Mouse (Mus musculus) MEL (cell line): ENCODE measurements at regions not wholly inside any gene's neighbourhood (a gene's known extent, or its start where the extent isn't known, plus 50 kb on each side); places are given as distances from the start of the nearest gene placed in this dataset.

Experiments
- DNase-seq: peaks from one replicate; pipeline ENCODE4 v3.0.0; 2011; ENCODE audit warnings: low read depth, low spot score
- H3K27ac ChIP-seq: 2 replicates; pipeline ENCODE4 v1.5.1; 2012; ENCODE audit warnings: low read depth, mild to moderate bottlenecking, control low read depth, low read length, moderate library complexity; ENCODE audit not compliant: control insufficient read depth
- H3K27me3 ChIP-seq, 2 experiments: fragments of 150-350 bp in 1 of 2; sonication (generic) in 1 of 2; 2 replicates each; pipeline ENCODE4 v1.6.1; 2012; ENCODE audit warnings: low read length in 2 of 2, mild to moderate bottlenecking in 2 of 2, improper control_type of control experiment in 1 of 2, moderate library complexity in 1 of 2; ENCODE audit not compliant: insufficient read depth in 2 of 2, control insufficient read depth in 1 of 2
- H3K36me3 ChIP-seq, 2 experiments: 2 replicates each; pipeline ENCODE4 v1.6.1; 2012 to 2014; ENCODE audit warnings: low read length in 2 of 2, improper control_type of control experiment in 1 of 2, inconsistent platforms in 1 of 2, mild to moderate bottlenecking in 1 of 2; ENCODE audit not compliant: insufficient read depth in 2 of 2, control insufficient read depth in 1 of 2
- H3K4me1 ChIP-seq, 2 experiments: fragments of 150-350 bp in 1 of 2; sonication (generic) in 1 of 2; 2 replicates each; pipeline ENCODE4 v1.6.1; 2012; ENCODE audit warnings: low read length in 2 of 2, improper control_type of control experiment in 1 of 2, mild to moderate bottlenecking in 1 of 2; ENCODE audit not compliant: insufficient read depth in 2 of 2, control insufficient read depth in 1 of 2
- H3K4me3 ChIP-seq, 2 experiments: fragments of 150-350 bp in 1 of 2; sonication (generic) in 1 of 2; 2 replicates each; pipeline ENCODE4 v1.5.1; 2012; ENCODE audit warnings: low read depth in 2 of 2, low read length in 2 of 2, mild to moderate bottlenecking in 2 of 2, moderate library complexity in 2 of 2, control low read depth in 1 of 2, improper control_type of control experiment in 1 of 2; ENCODE audit not compliant: control insufficient read depth in 1 of 2, insufficient read depth in 1 of 2
- H3K79me2 ChIP-seq: 2 replicates; pipeline ENCODE4 v1.6.1; 2012; ENCODE audit warnings: mild to moderate bottlenecking, low read length, moderate library complexity; ENCODE audit not compliant: control insufficient read depth, poor library complexity, insufficient read depth
- H3K9ac ChIP-seq: 2 replicates; pipeline ENCODE4 v1.6.1; 2012; ENCODE audit warnings: low read depth, mild to moderate bottlenecking, control low read depth, low read length, moderate library complexity; ENCODE audit not compliant: control insufficient read depth, poor library complexity, severe bottlenecking
- H3K9me3 ChIP-seq: fragments of 150-350 bp; sonication (generic); replicated peaks from 2 replicates; pipeline ENCODE4 v1.6.1; 2012; ENCODE audit warnings: mild to moderate bottlenecking, low read length, improper control_type of control experiment, moderate library complexity; ENCODE audit not compliant: insufficient read depth
- CHD1 ChIP-seq: IDR thresholded peaks from 2 replicates; pipeline ENCODE4 v1.6.1; 2012; ENCODE audit warnings: low read depth, mild to moderate bottlenecking, inconsistent platforms, low read length, improper control_type of control experiment
- CHD2 ChIP-seq: IDR thresholded peaks from 2 replicates; pipeline ENCODE4 v1.6.1; 2011; ENCODE audit warnings: low read length, improper control_type of control experiment
- CTCF ChIP-seq, 3 experiments: IDR thresholded peaks in 2 of 3; conservative IDR thresholded peaks in 1 of 3; 2 replicates each; pipeline ENCODE4 v1.5.1; 2011 to 2012; ENCODE audit warnings: low read length in 3 of 3, low read depth in 2 of 3, mild to moderate bottlenecking in 2 of 3, improper control_type of control experiment in 1 of 3, inconsistent platforms in 1 of 3, mixed read lengths in 1 of 3, moderate library complexity in 1 of 3; ENCODE audit not compliant: control insufficient read depth in 1 of 3, insufficient read depth in 1 of 3, poor library complexity in 1 of 3, severe bottlenecking in 1 of 3
- E2F4 ChIP-seq: IDR thresholded peaks from 2 replicates; pipeline ENCODE4 v1.6.1; 2011; ENCODE audit warnings: low read depth, low read length, improper control_type of control experiment, borderline replicate concordance
- ELF1 ChIP-seq: IDR thresholded peaks from 2 replicates; pipeline ENCODE4 v1.6.1; 2014; ENCODE audit warnings: low read depth, mild to moderate bottlenecking, inconsistent platforms, low read length, improper control_type of control experiment, moderate library complexity
- EP300 ChIP-seq, 2 experiments: IDR thresholded peaks; 2 replicates each; pipeline ENCODE4 v1.6.1; 2011; ENCODE audit warnings: improper control_type of control experiment in 2 of 2, low read length in 2 of 2, low read depth in 1 of 2, mild to moderate bottlenecking in 1 of 2
- GATA1 ChIP-seq: IDR thresholded peaks from 2 replicates; pipeline ENCODE4 v1.6.1; 2011; ENCODE audit warnings: low read depth, low read length, improper control_type of control experiment
- HCFC1 ChIP-seq: IDR thresholded peaks from 2 replicates; pipeline ENCODE4 v1.6.1; 2012; ENCODE audit warnings: low read depth, mild to moderate bottlenecking, inconsistent platforms, low read length, improper control_type of control experiment, moderate library complexity
- JUND ChIP-seq: IDR thresholded peaks from 2 replicates; pipeline ENCODE4 v1.6.1; 2011; ENCODE audit warnings: low read depth, mild to moderate bottlenecking, improper control_type of control experiment, low read length
- KAT2A ChIP-seq: conservative IDR thresholded peaks from 2 replicates; pipeline ENCODE4 v1.6.1; 2012; ENCODE audit warnings: low read depth, low read length, improper control_type of control experiment, inconsistent platforms
- MEF2A ChIP-seq: IDR thresholded peaks from 2 replicates; pipeline ENCODE4 v1.6.1; 2014; ENCODE audit warnings: low read depth, mild to moderate bottlenecking, inconsistent platforms, low read length, improper control_type of control experiment; ENCODE audit not compliant: poor library complexity, insufficient replicate concordance, severe bottlenecking; ENCODE audit errors: extremely low read depth
- MXI1 ChIP-seq: IDR thresholded peaks from 2 replicates; pipeline ENCODE4 v1.6.1; 2011; ENCODE audit warnings: mild to moderate bottlenecking, low read depth, low read length, improper control_type of control experiment
- MYB ChIP-seq: IDR thresholded peaks from 2 replicates; pipeline ENCODE4 v1.6.1; 2011; ENCODE audit warnings: mild to moderate bottlenecking, low read depth, low read length, improper control_type of control experiment
- MYC ChIP-seq: IDR thresholded peaks from 2 replicates; pipeline ENCODE4 v1.6.1; 2011; ENCODE audit warnings: low read depth, mild to moderate bottlenecking, low read length, improper control_type of control experiment, moderate library complexity
- POLR2A ChIP-seq, 2 experiments: IDR thresholded peaks; 2 replicates each; pipeline ENCODE4 v1.6.1; 2011 to 2012; ENCODE audit warnings: low read length in 2 of 2, mild to moderate bottlenecking in 2 of 2, control low read depth in 1 of 2, improper control_type of control experiment in 1 of 2, low read depth in 1 of 2, moderate library complexity in 1 of 2; ENCODE audit not compliant: control insufficient read depth in 1 of 2, insufficient read depth in 1 of 2, poor library complexity in 1 of 2
- POLR2AphosphoS2 ChIP-seq: IDR thresholded peaks from 2 replicates; pipeline ENCODE4 v1.6.1; 2011; ENCODE audit warnings: low read length, improper control_type of control experiment
- POLR2AphosphoS5 ChIP-seq: IDR thresholded peaks from 2 replicates; pipeline ENCODE4 v1.6.1; 2012; ENCODE audit warnings: low read depth, borderline replicate concordance, mild to moderate bottlenecking, inconsistent platforms, low read length, moderate library complexity, mixed read lengths
- TAL1 ChIP-seq: IDR thresholded peaks from 2 replicates; pipeline ENCODE4 v1.6.1; 2012; ENCODE audit warnings: mild to moderate bottlenecking, inconsistent platforms, low read length, moderate library complexity, mixed read lengths
- UBTF ChIP-seq: IDR thresholded peaks from 2 replicates; pipeline ENCODE4 v1.6.1; 2012; ENCODE audit warnings: low read depth, mild to moderate bottlenecking, inconsistent platforms, low read length, improper control_type of control experiment, moderate library complexity, borderline replicate concordance; ENCODE audit not compliant: insufficient read depth
- USF1 ChIP-seq: IDR thresholded peaks from 2 replicates; pipeline ENCODE4 v1.6.1; 2014; ENCODE audit warnings: low read depth, mild to moderate bottlenecking, inconsistent platforms, low read length, improper control_type of control experiment, moderate library complexity
- USF2 ChIP-seq, 2 experiments: IDR thresholded peaks; 2 replicates each; pipeline ENCODE4 v1.6.1; 2011 to 2012; ENCODE audit warnings: improper control_type of control experiment in 2 of 2, low read length in 2 of 2, borderline replicate concordance in 1 of 2, inconsistent platforms in 1 of 2, low read depth in 1 of 2, mild to moderate bottlenecking in 1 of 2; ENCODE audit not compliant: insufficient read depth in 1 of 2
- ZC3H11A ChIP-seq: IDR thresholded peaks from 2 replicates; pipeline ENCODE4 v1.6.1; 2012; ENCODE audit warnings: low read depth, mild to moderate bottlenecking, inconsistent platforms, low read length, improper control_type of control experiment

DNA sequence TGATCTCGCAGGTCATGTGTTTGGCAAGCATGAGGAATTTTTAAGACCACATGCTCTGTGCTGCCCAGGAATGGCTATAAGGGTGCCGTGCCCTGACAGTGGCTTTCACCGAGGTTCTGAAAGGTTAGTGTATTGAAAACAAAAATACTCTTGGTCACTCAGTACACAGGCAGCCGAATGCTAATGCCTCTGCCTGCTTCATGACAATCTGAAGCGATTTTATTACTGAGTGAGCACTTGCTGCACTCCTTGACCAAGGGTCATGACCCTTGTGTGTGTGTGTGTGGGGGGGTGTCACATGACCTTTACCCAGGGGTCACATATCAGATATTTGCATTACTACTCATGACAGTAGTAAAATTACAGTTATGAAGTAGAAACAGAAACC is 250.8 kb upstream of the Dnajc19 start:
- Histone ChIP-seq H3K9ac (no peak overlapping the region), H3K36me3 (no peaks in the 10 kb centered on the region), H3K4me1 (no peaks in the 10 kb centered on the region), H3K4me3 (no peak overlapping the region), H3K79me2 (no peaks in the 10 kb centered on the region), H3K27ac (no peak overlapping the region), H3K27me3 (no peaks in the 10 kb centered on the region; a peak in 1 of 4 replicates), H3K9me3 (no peaks in the 10 kb centered on the region)
- DNase-seq, result no peak
- TF ChIP-seq MEF2A (no peak), MXI1 (no peak), POLR2AphosphoS2 (no peak), CHD2 (no peak), EP300 (IDR thresholded peaks at IDR 0.05; ENCODE audit: low read depth in 1 of 2, low read length in 2 of 2) (no peak), CTCF (IDR thresholded peaks at IDR 0.05 in 2 of 3, conservative IDR thresholded peaks at IDR 0.05 in 1 of 3; ENCODE audit: control insufficient read depth in 1 of 3, insufficient read depth in 1 of 3, low read depth in 2 of 3, low read length in 3 of 3, poor library complexity in 1 of 3, severe bottlenecking in 1 of 3) (no peak), MYB (no peak), E2F4 (no peak), UBTF (no peak), ELF1 (no peak), ZC3H11A (no peak), JUND (no peak), CHD1 (no peak), USF2 (IDR thresholded peaks at IDR 0.05; ENCODE audit: borderline replicate concordance in 1 of 2, insufficient read depth in 1 of 2, low read depth in 1 of 2, low read length in 2 of 2) (no peak)

DNA sequence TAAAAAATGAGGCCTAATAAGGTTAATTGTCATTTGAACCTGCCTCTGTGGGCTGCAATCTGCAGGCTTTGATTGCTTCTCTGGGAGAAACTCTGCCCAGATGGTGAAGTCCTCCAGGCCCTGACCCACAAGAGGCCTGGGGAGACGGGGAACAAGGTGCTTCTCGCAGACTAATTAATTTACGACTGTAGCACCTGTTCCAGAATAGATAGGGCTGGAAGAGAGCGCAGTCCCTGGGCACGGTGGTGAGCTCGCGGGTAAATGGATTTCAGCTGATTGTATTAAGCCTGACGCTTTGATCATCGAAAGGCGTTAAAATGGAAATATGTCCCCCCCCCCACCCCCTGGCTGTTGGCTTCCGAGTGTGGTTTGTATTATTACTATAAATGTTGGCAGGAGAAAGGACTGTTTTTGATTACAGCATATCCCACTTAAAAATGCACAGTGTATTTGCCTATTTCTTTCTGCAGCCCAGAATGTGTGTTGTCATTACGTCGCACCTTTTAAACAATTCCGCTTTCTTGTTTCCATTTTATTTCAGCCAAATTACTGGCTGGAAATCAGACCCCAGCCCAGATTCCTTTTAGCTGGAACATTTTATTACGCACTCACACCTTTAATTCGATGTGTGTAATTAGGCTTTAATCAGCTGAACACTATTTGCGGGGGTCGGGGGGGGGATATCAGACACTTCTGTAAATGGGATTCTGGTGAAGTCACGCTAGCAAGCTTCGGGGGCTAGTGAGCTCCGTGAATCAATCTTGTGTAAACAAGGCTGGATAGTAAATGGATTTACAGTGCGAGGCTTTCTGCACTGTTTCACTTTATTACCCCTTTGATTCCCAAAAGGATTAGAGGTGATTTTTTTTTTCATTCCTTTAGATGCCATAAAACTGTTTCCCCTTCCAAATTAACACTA is 250.1 kb upstream of the Dnajc19 start:
- Histone ChIP-seq H3K4me3 (no peak overlapping the region), H3K36me3 (no peaks in the 10 kb centered on the region), H3K9ac (no peak overlapping the region), H3K27ac (no peak overlapping the region), H3K79me2 (no peaks in the 10 kb centered on the region), H3K27me3 (no peaks in the 10 kb centered on the region; a peak in 1 of 4 replicates), H3K4me1 (no peaks in the 10 kb centered on the region), H3K9me3 (no peaks in the 10 kb centered on the region)
- no peak for DNase-seq
- TF ChIP-seq USF2 (IDR thresholded peaks at IDR 0.05; ENCODE audit: borderline replicate concordance in 1 of 2, insufficient read depth in 1 of 2, low read depth in 1 of 2, low read length in 2 of 2) (no peak), POLR2A (IDR thresholded peaks at IDR 0.05; ENCODE audit: control insufficient read depth in 1 of 2, insufficient read depth in 1 of 2, low read depth in 1 of 2, low read length in 2 of 2, poor library complexity in 1 of 2) (no peak), UBTF (no peak), HCFC1 (no peak), CHD2 (no peak), MYB (no peak), MYC (no peak), JUND (no peak), GATA1 (no peak), KAT2A (no peak), TAL1 (no peak), USF1 (no peak), POLR2AphosphoS5 (no peak)
